Mouse (Mus musculus) hindbrain, embryonic 15.5 days (tissue): ENCODE results near the gene Ovol1. TPM values are rescaled to one million over a fixed set of nuclear protein-coding genes. Genes with fewer than 3 reads are reported as not detected.

ENCODE experiments used
- ATAC-seq: fragments of 200-750 bp; cut with Nextera tagmentation; 2 replicates; pipeline ENCODE4 v1.8.0; 2017; ENCODE audit warnings: low read depth, moderate number of reproducible peaks, moderate TSS enrichment; ENCODE audit not compliant: low FRiP score
- H3K27ac ChIP-seq: fragments of 300-500 bp; sonication (generic); replicated peaks from 2 replicates; pipeline ENCODE4 v1.5.1; 2015; ENCODE audit warnings: mild to moderate bottlenecking, inconsistent platforms
- H3K27me3 ChIP-seq: fragments of 300-500 bp; sonication (generic); 2 replicates; pipeline ENCODE4 v1.6.1; 2015; ENCODE audit warnings: control low read depth, inconsistent platforms
- H3K36me3 ChIP-seq: fragments of 300-500 bp; sonication (generic); 2 replicates; pipeline ENCODE4 v1.6.1; 2015; ENCODE audit warnings: control low read depth, inconsistent platforms
- H3K4me1 ChIP-seq: fragments of 300-500 bp; sonication (generic); replicated peaks from 2 replicates; pipeline ENCODE4 v1.6.1; 2015; ENCODE audit warnings: control low read depth, inconsistent platforms
- H3K4me2 ChIP-seq: fragments of 300-500 bp; sonication (generic); 2 replicates; pipeline ENCODE4 v1.6.1; 2015; ENCODE audit warnings: moderate library complexity, mild to moderate bottlenecking, inconsistent platforms
- H3K4me3 ChIP-seq: fragments of 300-500 bp; sonication (generic); 2 replicates; pipeline ENCODE4 v1.5.1; 2015; ENCODE audit warnings: mild to moderate bottlenecking, inconsistent platforms
- H3K9ac ChIP-seq: fragments of 300-500 bp; sonication (generic); 2 replicates; pipeline ENCODE4 v1.6.1; 2015; ENCODE audit warnings: inconsistent platforms
- H3K9me3 ChIP-seq: fragments of 300-500 bp; sonication (generic); 2 replicates; pipeline ENCODE4 v1.6.1; 2016; ENCODE audit warnings: control low read depth, inconsistent platforms
- WGBS: fragments of 180-500 bp; shearing (Covaris S2); methylation state at CpG from one replicate; pipeline ENCODE4 v1.1.7; 2015; 5-methylcytosine and 5-hydroxymethylcytosine counted together
- polyA plus RNA-seq: library from polyadenylated mRNA; unstranded; fragments of >200 nt; fragmentation: Nextera tagmentation; extraction: Ambion mirVana; gene quantifications from 2 replicates; pipeline ENCODE4 v1.2.1, GENCODE M21; 2015

The Ovol1 gene
- polyA plus RNA-seq, 1 experiment from 2014 or later = not detected

DNA sequence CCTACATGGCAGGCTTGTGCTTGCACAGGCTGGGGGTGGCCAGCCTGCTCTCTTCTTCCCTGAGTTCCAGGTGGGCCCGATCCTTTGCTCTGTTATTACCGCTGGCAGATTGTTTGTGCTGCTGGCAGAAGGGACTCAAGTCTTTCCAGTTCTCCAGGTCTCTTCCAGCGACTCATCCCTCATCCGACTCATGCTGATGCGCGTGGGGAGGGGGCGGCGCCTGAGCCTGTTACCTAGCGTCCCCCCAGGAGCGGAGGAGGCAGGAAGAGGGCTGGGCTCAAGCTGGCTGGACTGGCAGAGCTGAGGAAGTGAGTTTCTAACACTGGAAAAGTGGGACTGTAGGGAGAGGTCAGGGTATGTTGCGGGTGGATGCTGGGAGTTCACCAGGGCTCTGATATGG is 16.4 kb downstream of the Ovol1 start:
- no peaks in the 10 kb centered on the region for H3K27me3 ChIP-seq
- H3K4me3 ChIP-seq = no peak overlapping the region
- no peaks in the 10 kb centered on the region for H3K4me1 ChIP-seq
- H3K27ac ChIP-seq = no peak overlapping the region
- no peak for ATAC-seq
- 55% methylated on average over 11 of the region's 11 CpGs for WGBS
- no peak overlapping the region for H3K9ac ChIP-seq
- H3K9me3 ChIP-seq = no peaks in the 10 kb centered on the region
- H3K36me3 ChIP-seq = no peaks in the 10 kb centered on the region
- H3K4me2 ChIP-seq = no peak overlapping the region

DNA sequence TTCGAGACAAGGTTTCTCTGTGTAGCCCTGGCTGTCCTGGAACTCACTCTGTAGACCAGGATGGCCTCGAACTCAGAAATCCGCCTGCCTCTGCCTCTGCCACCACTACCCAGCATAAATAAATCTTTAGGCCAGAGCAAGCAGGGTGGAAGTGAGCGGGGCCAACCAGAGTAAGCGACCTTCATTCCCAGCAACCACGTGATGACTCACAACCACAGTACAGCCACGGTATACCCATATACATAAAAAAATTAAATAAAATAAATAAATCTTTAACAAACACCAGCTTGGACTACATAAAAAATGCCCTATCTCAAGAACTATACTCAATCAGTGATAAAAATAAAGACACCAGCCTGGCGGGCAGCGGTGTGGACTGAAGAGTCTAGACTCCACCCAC is 17.1 kb downstream of the Ovol1 start:
- no peak overlapping the region for H3K4me2 ChIP-seq
- no peak for ATAC-seq
- no peaks in the 10 kb centered on the region for H3K27me3 ChIP-seq
- no peak overlapping the region for H3K9ac ChIP-seq
- 92% methylated on average over 9 of the region's 9 CpGs for WGBS
- no peaks in the 10 kb centered on the region for H3K36me3 ChIP-seq
- H3K9me3 ChIP-seq = no peaks in the 10 kb centered on the region
- H3K27ac ChIP-seq = no peak overlapping the region
- H3K4me3 ChIP-seq = no peak overlapping the region
- no peaks in the 10 kb centered on the region for H3K4me1 ChIP-seq

DNA sequence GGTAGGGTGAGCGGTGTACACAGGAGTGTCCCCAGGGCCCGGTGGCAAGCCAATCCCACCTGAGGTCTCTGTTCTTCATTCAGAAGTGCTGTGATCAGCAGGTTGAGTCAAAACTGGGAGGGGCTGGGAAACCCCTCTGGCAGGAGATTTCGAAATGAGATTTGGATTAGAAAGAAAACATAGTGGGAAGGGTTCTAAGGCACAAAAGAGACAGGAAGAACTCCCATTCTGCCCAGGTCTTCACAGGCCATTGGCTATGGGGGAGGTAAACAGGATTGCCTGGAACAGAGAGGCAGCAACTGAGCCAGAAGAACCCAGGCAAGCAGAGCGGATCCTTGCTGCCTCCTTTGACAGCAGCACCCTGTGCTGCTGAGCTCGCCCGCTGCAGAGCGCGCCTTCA is 21.7 kb downstream of the Ovol1 start:
- Histone ChIP-seq H3K27ac (no peak overlapping the region), H3K9me3 (no peaks in the 10 kb centered on the region), H3K27me3 (0 out of 2 replicates have a peak, but pooled peaks cover 5% of the 10 kb centered on the region), H3K4me3 (no peak overlapping the region), H3K4me1 (no peaks in the 10 kb centered on the region), H3K9ac (no peak overlapping the region), H3K36me3 (no peaks in the 10 kb centered on the region), H3K4me2 (no peak overlapping the region)
- ATAC-seq = no peak
- 65% methylated on average over 8 of the region's 8 CpGs for WGBS

DNA sequence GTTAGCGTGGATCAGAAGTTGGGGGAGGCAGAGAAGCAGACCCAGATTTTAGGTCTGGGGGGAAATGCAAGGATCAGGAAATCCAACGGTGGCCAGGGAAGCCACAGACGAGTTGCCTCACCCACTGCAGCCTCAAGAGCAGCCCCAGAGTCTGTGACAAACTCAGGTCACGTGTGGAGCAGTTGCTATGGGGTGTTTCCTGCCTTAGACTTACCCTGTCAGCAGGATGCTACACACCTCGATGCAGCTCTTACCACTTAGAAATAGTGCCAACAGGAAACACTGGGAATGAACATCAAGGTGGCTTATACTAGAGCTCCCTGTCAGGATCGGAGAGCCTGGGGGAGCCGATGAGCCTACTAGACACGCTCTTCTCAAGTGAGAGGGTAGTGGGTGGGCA is 27.9 kb downstream of the Ovol1 start:
- 77% methylated on average over 8 of the region's 8 CpGs for WGBS
- no peaks in the 10 kb centered on the region for H3K36me3 ChIP-seq
- no peak overlapping the region for H3K9ac ChIP-seq
- H3K9me3 ChIP-seq = no peaks in the 10 kb centered on the region
- 0 out of 2 replicates have a peak, but pooled peaks cover 10% of the 10 kb centered on the region for H3K27me3 ChIP-seq
- H3K4me3 ChIP-seq = no peak overlapping the region
- H3K4me1 ChIP-seq = peaks cover 12% of the 10 kb centered on the region
- no peak for ATAC-seq
- H3K27ac ChIP-seq = no peak overlapping the region
- H3K4me2 ChIP-seq = no peak overlapping the region

DNA sequence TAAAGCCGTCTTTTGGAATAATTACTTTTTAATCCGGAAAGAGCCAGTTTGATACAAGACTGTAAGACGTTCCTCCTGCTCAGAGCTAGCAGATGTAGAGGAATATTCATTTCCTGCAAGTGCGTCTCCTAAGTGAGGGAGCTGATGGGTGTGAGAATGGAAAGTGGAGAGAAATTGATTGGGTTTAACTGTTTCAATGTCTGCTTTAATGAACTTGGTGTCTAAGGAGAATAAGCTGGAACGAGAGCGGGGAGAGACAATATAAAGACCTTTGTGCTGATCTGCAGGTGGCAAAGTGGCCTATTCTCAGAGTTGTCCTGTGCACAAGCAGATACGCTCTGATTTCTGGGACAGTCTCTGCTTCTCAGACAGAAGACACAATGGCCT is 30.3 kb downstream of the Ovol1 start:
- ATAC-seq = no peak
- Histone ChIP-seq H3K9ac (no peak overlapping the region), H3K4me2 (peak overlapping the region; percentile 47), H3K36me3 (no peaks in the 10 kb centered on the region), H3K4me3 (no peak overlapping the region), H3K27ac (no peak overlapping the region), H3K27me3 (0 out of 2 replicates have a peak, but pooled peaks cover 5% of the 10 kb centered on the region), H3K4me1 (peaks cover 12% of the 10 kb centered on the region), H3K9me3 (no peaks in the 10 kb centered on the region)
- WGBS = 14% methylated on average over 7 of the region's 7 CpGs

DNA sequence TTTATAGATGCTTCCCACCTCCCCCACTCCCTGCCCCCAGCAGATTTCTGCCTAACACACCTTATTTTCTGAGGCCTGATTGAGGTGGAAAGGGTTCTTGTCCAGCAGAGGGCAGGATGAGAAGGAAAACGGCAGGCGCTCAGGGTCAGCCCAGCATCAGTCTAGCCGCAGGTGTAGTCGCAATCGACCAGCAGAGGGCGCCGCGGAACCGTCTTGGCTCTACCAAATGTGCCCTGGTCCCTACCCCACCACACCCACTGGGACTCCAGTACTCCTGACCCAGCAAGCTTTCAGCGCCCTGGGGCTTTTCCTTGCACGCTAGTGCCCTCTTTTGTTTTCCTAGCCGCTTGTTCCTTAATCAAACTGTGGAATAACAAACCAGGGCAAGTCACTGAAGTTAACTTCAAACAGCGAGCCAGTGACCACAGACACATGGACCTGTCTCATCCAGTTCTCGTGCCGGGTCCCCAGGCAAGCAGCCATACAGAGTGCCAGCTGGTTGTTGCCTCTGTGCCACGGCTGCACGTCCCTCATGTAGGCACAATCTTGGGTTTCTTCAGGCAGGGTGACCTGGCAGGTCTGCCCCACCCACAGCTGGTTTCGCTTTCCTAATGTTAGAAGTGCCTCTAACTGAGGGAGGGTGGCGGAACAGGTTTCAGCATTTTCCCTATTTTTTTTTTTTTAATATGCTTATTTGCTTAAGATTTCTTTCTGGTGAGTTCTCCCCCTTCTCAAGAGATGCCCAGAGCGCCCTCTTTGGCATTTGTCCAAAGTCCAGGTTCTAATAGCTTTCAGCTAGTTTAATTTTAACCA is 30.9 kb downstream of the Ovol1 start:
- Histone ChIP-seq H3K9ac (no peak overlapping the region), H3K36me3 (no peaks in the 10 kb centered on the region), H3K4me3 (peak overlapping the region; percentile 16), H3K27ac (0 out of 2 replicates have a peak overlapping the region, but pooled peaks have one; percentile 42), H3K27me3 (0 out of 2 replicates have a peak, but pooled peaks cover 5% of the 10 kb centered on the region), H3K9me3 (no peaks in the 10 kb centered on the region), H3K4me2 (peak overlapping the region; percentile 47), H3K4me1 (peaks cover 12% of the 10 kb centered on the region)
- 10% methylated on average over 20 of the region's 20 CpGs for whole genome bisulfite sequencing
- ATAC-seq = peak; percentile 89

DNA sequence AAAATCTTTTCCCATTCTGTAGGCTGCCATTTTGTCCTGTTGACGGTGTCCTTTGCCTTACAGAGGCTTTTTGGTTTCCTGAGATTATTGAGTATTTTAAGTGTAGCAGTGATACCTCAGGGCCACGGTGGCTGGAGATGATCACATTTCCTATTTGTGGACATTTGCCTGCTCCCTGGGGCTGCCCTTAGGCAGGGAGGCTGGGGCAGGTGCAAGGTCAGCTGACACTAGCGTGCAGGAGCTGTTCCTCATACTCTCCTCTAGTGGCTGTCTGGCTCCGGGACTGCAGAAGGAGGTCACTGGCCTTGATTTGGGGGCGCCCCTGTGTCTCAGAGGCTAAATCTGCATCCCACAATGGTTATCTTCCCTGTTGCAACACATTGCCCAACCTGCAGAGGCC is 35.2 kb downstream of the Ovol1 start:
- H3K27ac ChIP-seq = no peak overlapping the region
- H3K36me3 ChIP-seq = no peaks in the 10 kb centered on the region
- H3K9me3 ChIP-seq = no peaks in the 10 kb centered on the region
- peaks cover 9% of the 10 kb centered on the region for H3K4me1 ChIP-seq
- no peak overlapping the region for H3K9ac ChIP-seq
- WGBS = 80% methylated on average over 5 of the region's 5 CpGs
- no peak overlapping the region for H3K4me2 ChIP-seq
- H3K27me3 ChIP-seq = no peaks in the 10 kb centered on the region
- no peak overlapping the region for H3K4me3 ChIP-seq
- no peak for ATAC-seq

DNA sequence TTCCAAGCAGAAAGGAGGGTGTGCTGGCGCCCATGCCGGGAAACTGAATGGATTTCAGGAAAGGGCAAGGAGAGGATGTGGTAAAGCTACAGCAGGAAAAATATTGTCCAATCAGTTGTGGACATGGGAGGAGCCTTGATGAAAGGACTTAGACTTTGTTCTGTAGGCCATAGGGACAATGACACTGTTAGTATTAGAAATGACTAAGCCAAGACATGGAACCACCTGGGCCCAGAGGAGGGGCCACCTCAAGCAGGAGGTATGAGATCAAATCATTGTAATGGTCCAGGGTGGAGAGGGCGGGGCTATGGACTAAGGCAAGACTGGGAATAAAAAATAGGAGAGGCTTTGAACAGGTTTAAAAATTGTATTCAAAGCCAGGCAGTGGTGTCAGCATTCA is 41.7 kb downstream of the Ovol1 start:
- WGBS = 92% methylated on average over 3 of the region's 3 CpGs
- no peak for ATAC-seq
- no peak overlapping the region for H3K4me3 ChIP-seq

DNA sequence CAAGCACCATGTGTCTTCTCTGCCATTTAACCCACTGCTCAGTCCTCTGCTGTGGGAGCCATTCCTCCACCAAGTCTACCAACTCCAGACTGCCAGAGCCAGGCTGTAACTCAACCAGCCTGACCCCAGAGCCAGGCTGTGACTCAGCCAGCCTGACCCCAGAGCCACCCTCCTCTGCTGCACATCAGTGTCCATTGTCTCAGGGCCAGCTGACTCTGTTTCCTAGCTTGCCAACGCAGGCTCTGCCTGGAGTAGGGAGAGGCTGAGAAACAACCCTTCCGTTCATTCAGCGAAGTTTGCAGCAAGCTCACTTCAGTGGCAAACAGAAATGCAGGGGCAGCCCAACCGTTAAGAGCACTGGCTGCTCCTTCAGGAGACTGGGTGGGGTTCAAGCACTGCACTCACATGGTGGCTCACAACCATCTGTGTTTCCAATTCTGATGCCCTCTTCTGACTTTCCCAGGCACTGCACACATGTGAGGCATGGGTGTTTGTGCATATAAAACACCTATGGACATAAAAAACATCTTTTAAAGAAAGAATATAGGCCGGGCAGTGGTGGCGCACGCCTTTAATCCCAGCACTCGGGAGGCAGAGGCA is 43.4 kb downstream of the Ovol1 start:
- Histone ChIP-seq H3K27me3 (no peaks in the 10 kb centered on the region), H3K9me3 (no peaks in the 10 kb centered on the region), H3K27ac (no peak overlapping the region), H3K9ac (no peak overlapping the region), H3K4me3 (no peak overlapping the region), H3K4me2 (no peak overlapping the region), H3K4me1 (peaks cover 7% of the 10 kb centered on the region; the same call in 1 of the 2 replicates), H3K36me3 (no peaks in the 10 kb centered on the region)
- WGBS = 80% methylated on average over 8 of the region's 8 CpGs
- ATAC-seq = no peak

More for the DNA sequence above, 41.7 kb downstream of the Ovol1 start:
- Histone ChIP-seq H3K4me1 (no peaks in the 10 kb centered on the region), H3K9me3 (no peaks in the 10 kb centered on the region), H3K27ac (no peak overlapping the region), H3K27me3 (no peaks in the 10 kb centered on the region), H3K4me2 (no peak overlapping the region), H3K36me3 (no peaks in the 10 kb centered on the region), H3K9ac (no peak overlapping the region)

DNA sequence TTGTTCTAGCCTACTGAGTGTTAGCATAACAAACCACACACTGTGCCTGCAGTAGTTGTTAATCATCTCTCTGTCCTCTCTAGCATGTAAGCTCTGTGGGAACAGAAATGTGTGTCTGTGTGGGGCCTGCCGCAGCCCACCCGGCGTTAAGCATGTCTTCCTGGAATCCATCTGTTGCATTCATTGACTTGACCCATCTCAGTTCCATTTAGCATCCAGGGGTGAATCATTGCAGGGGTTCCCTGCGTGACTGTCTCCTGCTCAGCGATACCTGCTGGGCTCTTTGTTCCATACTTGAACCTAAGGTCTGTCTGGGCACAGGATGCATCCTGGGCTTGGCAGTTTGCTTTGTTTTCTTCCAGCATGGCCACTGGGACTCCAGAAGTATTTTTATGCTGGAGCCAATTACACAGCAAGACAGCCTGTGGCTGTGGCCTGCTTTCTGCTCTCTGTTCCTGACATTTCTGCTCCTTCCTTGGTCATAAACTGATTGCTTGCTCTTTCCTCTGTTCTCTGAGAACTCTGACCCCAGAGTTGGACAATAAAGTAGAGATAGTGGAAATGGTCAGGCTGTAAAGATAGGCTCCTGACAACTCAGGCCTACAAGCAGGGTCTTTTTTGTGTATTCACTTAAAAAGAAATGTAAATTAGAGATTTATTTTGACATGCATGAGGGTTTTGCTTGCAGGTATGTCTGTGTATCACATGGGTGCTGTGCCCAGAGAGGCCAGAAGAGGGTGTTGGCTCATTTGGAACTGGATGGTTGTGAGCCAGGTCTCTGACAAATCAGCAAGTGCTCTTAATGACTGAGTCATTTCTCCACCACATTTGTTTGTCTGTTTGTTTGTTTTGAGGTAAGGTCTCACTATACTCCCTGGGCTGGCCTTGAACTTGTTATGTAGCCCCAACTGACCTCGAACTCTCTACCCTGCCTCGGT is 44.3 kb downstream of the Ovol1 start:
- no peak overlapping the region for H3K27ac ChIP-seq
- H3K4me3 ChIP-seq = no peak overlapping the region
- H3K27me3 ChIP-seq = no peaks in the 10 kb centered on the region
- no peak for ATAC-seq
- no peaks in the 10 kb centered on the region for H3K36me3 ChIP-seq
- H3K9me3 ChIP-seq = no peaks in the 10 kb centered on the region
- H3K4me2 ChIP-seq = no peak overlapping the region
- 66% methylated on average over 7 of the region's 7 CpGs for WGBS
- peaks cover 13% of the 10 kb centered on the region for H3K4me1 ChIP-seq
- no peak overlapping the region for H3K9ac ChIP-seq

DNA sequence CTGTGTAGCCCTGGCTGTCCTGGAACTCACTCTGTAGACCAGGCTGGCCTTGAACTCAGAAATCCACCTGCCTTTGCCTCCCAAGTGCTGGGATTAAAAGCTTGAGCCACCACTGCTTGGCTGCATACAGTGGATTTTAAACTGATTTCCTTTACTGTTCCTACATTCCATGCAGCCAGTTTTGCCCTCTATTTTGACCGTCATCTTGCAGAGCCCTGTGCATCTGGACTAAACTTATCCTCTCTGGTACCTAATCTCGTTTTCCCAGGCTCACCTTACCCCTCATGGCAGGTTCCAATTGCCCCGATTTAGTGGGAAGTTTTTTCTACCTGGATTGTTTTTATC is 47.5 kb downstream of the Ovol1 start:
- no peaks in the 10 kb centered on the region for H3K9me3 ChIP-seq
- no peak overlapping the region for H3K27ac ChIP-seq
- peaks cover 30% of the 10 kb centered on the region for H3K4me1 ChIP-seq
- H3K4me2 ChIP-seq = no peak overlapping the region
- no peaks in the 10 kb centered on the region for H3K27me3 ChIP-seq
- H3K36me3 ChIP-seq = no peaks in the 10 kb centered on the region
- H3K9ac ChIP-seq = no peak overlapping the region
- ATAC-seq = no peak
- H3K4me3 ChIP-seq = no peak overlapping the region
- WGBS = 87% methylated on average over 3 of the region's 3 CpGs
